Mouse (Mus musculus) T-helper 17 cell (primary cell): ENCODE data around the gene Mepe.

ENCODE experiments used
- in situ Hi-C, 2 experiments: fragments of 300-600 bp; cut with MboI, MseI; formaldehyde crosslinking; loops; 1 replicate in 1 of 2; 2 replicates in 1 of 2; pipeline ENCODE4 v1.15.1; 2025; ENCODE audit warnings: high pct_unique_total_duplicates in 2 of 2

Gene Mepe

GRCm38 (mm10) chr5:104325029-104325428, at the start of gene Mepe:
TSS of gene Mepe (plus strand) at chr5:104325329.
- in situ Hi-C loops = loop anchor here in 1 of 2 experiments (25.0 kb wide), 1 partner anchor 338 kb away; the partner anchor contains the start of gene Hsd17b13

GRCm38 (mm10) chr5:104294201-104294600, 30.9 kb upstream of the Mepe start:
- in situ Hi-C loops = no loop called here

- in situ Hi-C loops = no loop called here
These were observed 26.1 kb upstream of the Mepe start, which contains the start of gene Ibsp for GRCm38 (mm10) chr5:104298994-104299393. TSS of gene Ibsp (plus strand) at chr5:104299171.

GRCm38 (mm10) chr5:104314073-104314472, 11.1 kb upstream of the Mepe start:
- in situ Hi-C loops = loop anchor here in 1 of 2 experiments (10.0 kb wide), 1 partner anchor 1729 kb away; no protein-coding TSS in a partner anchor

GRCm38 (mm10) chr5:104326884-104327283, 1.8 kb downstream of the Mepe start:
- in situ Hi-C loops = loop anchor here in 1 of 2 experiments (25.0 kb wide), 1 partner anchor 340 kb away; the partner anchor contains the start of gene Hsd17b13

- in situ Hi-C loops = loop anchor here in 1 of 2 experiments (25.0 kb wide), 1 partner anchor 340 kb away; the partner anchor contains the start of gene Hsd17b13
These were observed 2.3 kb downstream of the Mepe start for GRCm38 (mm10) chr5:104327389-104327788.

- in situ Hi-C loops = loop anchor here in 1 of 2 experiments (25.0 kb wide), 1 partner anchor 341 kb away; the partner anchor contains the start of gene Hsd17b13
These were observed 2.7 kb downstream of the Mepe start for GRCm38 (mm10) chr5:104327876-104328275.

GRCm38 (mm10) chr5:104328317-104328850, 3.3 kb downstream of the Mepe start:
- in situ Hi-C loops = loop anchor here in 1 of 2 experiments (25.0 kb wide), 1 partner anchor 341 kb away; the partner anchor contains the start of gene Hsd17b13

GRCm38 (mm10) chr5:104329381-104329780, 4.3 kb downstream of the Mepe start:
- in situ Hi-C loops = loop anchor here in 1 of 2 experiments (25.0 kb wide), 1 partner anchor 342 kb away; the partner anchor contains the start of gene Hsd17b13

- in situ Hi-C loops = loop anchor here (5.0 to 25.0 kb wide), 2 partner anchors 253 to 343 kb away; partner anchors contain the start of genes Gm17660 (in 1 of the 2) and Hsd17b13 (in 1 of the 2)
These were observed 5.0 kb downstream of the Mepe start for GRCm38 (mm10) chr5:104330088-104330487.

GRCm38 (mm10) chr5:104332296-104332695, 7.2 kb downstream of the Mepe start:
- in situ Hi-C loops = loop anchor here (5.0 to 25.0 kb wide), 2 partner anchors 255 to 345 kb away; partner anchors contain the start of genes Gm17660 (in 1 of the 2) and Hsd17b13 (in 1 of the 2)

GRCm38 (mm10) chr5:104333231-104333640, 8.1 kb downstream of the Mepe start:
- in situ Hi-C loops = loop anchor here (5.0 to 25.0 kb wide), 2 partner anchors 256 to 346 kb away; partner anchors contain the start of genes Gm17660 (in 1 of the 2) and Hsd17b13 (in 1 of the 2)

GRCm38 (mm10) chr5:104333643-104334042, 8.5 kb downstream of the Mepe start:
- in situ Hi-C loops = loop anchor here (5.0 to 25.0 kb wide), 2 partner anchors 256 to 346 kb away; partner anchors contain the start of genes Gm17660 (in 1 of the 2) and Hsd17b13 (in 1 of the 2)

GRCm38 (mm10) chr5:104334516-104334915, 9.4 kb downstream of the Mepe start:
- in situ Hi-C loops = loop anchor here (5.0 to 25.0 kb wide), 2 partner anchors 257 to 347 kb away; partner anchors contain the start of genes Gm17660 (in 1 of the 2) and Hsd17b13 (in 1 of the 2)

- in situ Hi-C loops = loop anchor here (5.0 to 25.0 kb wide), 2 partner anchors 339 to 349 kb away; partner anchors contain the start of gene Hsd17b13 (in 1 of the 2)
These were observed 10.8 kb downstream of the Mepe start for GRCm38 (mm10) chr5:104335962-104336361.

- in situ Hi-C loops = loop anchor here (5.0 to 25.0 kb wide), 2 partner anchors 340 to 350 kb away; partner anchors contain the start of gene Hsd17b13 (in 1 of the 2)
These were observed 12.4 kb downstream of the Mepe start for GRCm38 (mm10) chr5:104337491-104337890.

GRCm38 (mm10) chr5:104339009-104339408, 13.9 kb downstream of the Mepe start:
- in situ Hi-C loops = loop anchor here (5.0 to 25.0 kb wide), 2 partner anchors 342 to 352 kb away; partner anchors contain the start of gene Hsd17b13 (in 1 of the 2)

GRCm38 (mm10) chr5:104339706-104340512, 14.8 kb downstream of the Mepe start:
- in situ Hi-C loops = loop anchor here (5.0 to 25.0 kb wide), 2 partner anchors 343 to 353 kb away; partner anchors contain the start of gene Hsd17b13 (in 1 of the 2)

- in situ Hi-C loops = loop anchor here in 1 of 2 experiments (25.0 kb wide), 1 partner anchor 353 kb away; the partner anchor contains the start of gene Hsd17b13
These were observed 15.3 kb downstream of the Mepe start for GRCm38 (mm10) chr5:104340513-104340829.

- in situ Hi-C loops = loop anchor here in 1 of 2 experiments (25.0 kb wide), 1 partner anchor 356 kb away; the partner anchor contains the start of gene Hsd17b13
These were observed 17.8 kb downstream of the Mepe start for GRCm38 (mm10) chr5:104342881-104343280.
